Mouse (Mus musculus) neural tube, embryonic 11.5 days (tissue): ENCODE measurements around the gene Mrps30. TPM values are rescaled to one million over a fixed set of nuclear protein-coding genes. Genes with fewer than 3 reads are reported as not detected.

Experiments
- polyA plus RNA-seq: library from polyadenylated mRNA; unstranded; fragments of >200 nt; fragmentation: Nextera tagmentation; extraction: Ambion mirVana; gene quantifications from 2 replicates; pipeline ENCODE4 v1.2.1, GENCODE M21; 2014

Mrps30 gene
- polyA plus RNA-seq, 1 experiment from 2014 or later, result 36.4 TPM

Other genes starting within 250 kb of the Mrps30 start
- 0.52 and 0.82 TPM in 2 replicates for gene B430218F22Rik, start 622 bp downstream of the Mrps30 start, polyA plus RNA-seq